Mouse (Mus musculus) liver, postnatal 0 days (tissue): ENCODE measurements around the gene Ptpn7.

ENCODE experiments used
- CTCF ChIP-seq: sonication (generic); IDR thresholded peaks from 2 replicates; pipeline ENCODE4 v1.5.1; 2016; ENCODE audit warnings: antibody characterized with exemption, low read depth
- EP300 ChIP-seq: IDR thresholded peaks from 2 replicates; pipeline ENCODE4 v1.6.1; 2016; ENCODE audit warnings: antibody characterized with exemption, low read depth, mild to moderate bottlenecking

GRCm38 (mm10) chr1:135132473-135132872 lies at the start of gene Ptpn7:
- TF ChIP-seq EP300 (no peak), CTCF (peak; percentile 93)
